Mouse (Mus musculus) E14TG2a.4 (cell line): ENCODE measurements around the gene Gm21860.
"Not testable (repeated sequence)": the region's sequence is repeated elsewhere in the genome, so short reads cannot be mapped to it uniquely, and the experiment has no call there.

ENCODE experiments used
- CTCF ChIP-seq: conservative IDR thresholded peaks from 2 replicates; pipeline ENCODE4 v1.5.1; 2014; ENCODE audit warnings: low read length
- NANOG ChIP-seq: IDR thresholded peaks from 2 replicates; pipeline ENCODE4 v1.6.1; 2014; ENCODE audit warnings: borderline replicate concordance, low read length, mixed read lengths

- TF ChIP-seq CTCF, NANOG: not testable (repeated sequence)
These were observed 11.4 kb downstream of the Gm21860 start for GRCm38 (mm10) chrY:90743053-90743810.
